Mouse (Mus musculus) neural tube, embryonic 11.5 days (tissue): Measurements from ENCODE around the gene Eml1. TPM values are rescaled to one million over a fixed set of nuclear protein-coding genes. Genes with fewer than 3 reads are reported as not detected.
A peak's percentile ranks its signal among the peaks of the same experiment; 100 is the strongest.

Experiments
- ATAC-seq: fragments of 200-750 bp; cut with Nextera tagmentation; 2 replicates; pipeline ENCODE4 v1.8.0; 2017; ENCODE audit warnings: moderate number of reproducible peaks, mild to moderate bottlenecking, moderate TSS enrichment, moderate library complexity; ENCODE audit not compliant: insufficient read depth, low FRiP score, low TSS enrichment
- DNase-seq: peaks from one replicate; pipeline ENCODE4 v3.0.0-alpha.2; 2015; ENCODE audit warnings: low spot score
- H3K27ac ChIP-seq: fragments of 300-500 bp; sonication (generic); 2 replicates; pipeline ENCODE4 v1.5.1; 2014; ENCODE audit warnings: low read depth, mild to moderate bottlenecking, low read length
- H3K27me3 ChIP-seq: fragments of 300-500 bp; sonication (generic); 2 replicates; pipeline ENCODE4 v1.6.1; 2014; ENCODE audit warnings: mild to moderate bottlenecking, low read length, mixed read lengths; ENCODE audit not compliant: control insufficient read depth, insufficient read depth
- H3K36me3 ChIP-seq: fragments of 300-500 bp; sonication (generic); 2 replicates; pipeline ENCODE4 v1.6.1; 2014; ENCODE audit warnings: mild to moderate bottlenecking, low read length, moderate library complexity, mixed read lengths; ENCODE audit not compliant: control insufficient read depth, insufficient read depth
- H3K4me1 ChIP-seq: fragments of 300-500 bp; sonication (generic); 2 replicates; pipeline ENCODE4 v1.6.1; 2014; ENCODE audit warnings: low read length, mixed read lengths; ENCODE audit not compliant: control insufficient read depth, insufficient read depth
- H3K4me2 ChIP-seq: fragments of 300-500 bp; sonication (generic); 2 replicates; pipeline ENCODE4 v1.6.1; 2014; ENCODE audit warnings: low read depth, mild to moderate bottlenecking, moderate library complexity
- H3K4me3 ChIP-seq: fragments of 300-500 bp; sonication (generic); 2 replicates; pipeline ENCODE4 v1.5.1; 2014; ENCODE audit warnings: low read depth, low read length
- H3K9ac ChIP-seq: fragments of 300-500 bp; sonication (generic); 2 replicates; pipeline ENCODE4 v1.6.1; 2014; ENCODE audit warnings: mild to moderate bottlenecking, low read length
- H3K9me3 ChIP-seq: fragments of 300-500 bp; sonication (generic); 2 replicates; pipeline ENCODE4 v1.6.1; 2016; ENCODE audit warnings: low read length; ENCODE audit not compliant: control insufficient read depth
- WGBS: fragments of 180-500 bp; shearing (Covaris S2); extraction: QIAGEN DNeasy Blood & Tissue Kit; methylation state at CpG from one replicate; pipeline ENCODE4 v1.1.7; 2014; 5-methylcytosine and 5-hydroxymethylcytosine counted together
- polyA plus RNA-seq: library from polyadenylated mRNA; unstranded; fragments of >200 nt; fragmentation: Nextera tagmentation; extraction: Ambion mirVana; gene quantifications from 2 replicates; pipeline ENCODE4 v1.2.1, GENCODE M21; 2014

Gene Eml1
- polyA plus RNA-seq, 1 experiment from 2014 or later: 164 TPM

- Histone ChIP-seq H3K9me3 (no peaks in the 10 kb centered on the region), H3K9ac (no peak overlapping the region), H3K4me1 (no peaks in the 10 kb centered on the region), H3K27me3 (no peaks in the 10 kb centered on the region), H3K4me3 (no peak overlapping the region), H3K27ac (no peak overlapping the region), H3K4me2 (no peak overlapping the region), H3K36me3 (no peaks in the 10 kb centered on the region)
- 72% methylated on average over 7 of the region's 7 CpGs for WGBS
- ATAC-seq (no peak), DNase-seq (no peak)
These were observed 4.9 kb upstream of the Eml1 start for GRCm38 (mm10) chr12:108365868-108366267.

GRCm38 (mm10) chr12:108367909-108368308 is 2.8 kb upstream of the Eml1 start:
- H3K27ac ChIP-seq: no peak overlapping the region

GRCm38 (mm10) chr12:108368921-108369320 is 1.8 kb upstream of the Eml1 start:
- Histone ChIP-seq H3K27me3 (no peaks in the 10 kb centered on the region), H3K9me3 (no peaks in the 10 kb centered on the region), H3K36me3 (no peaks in the 10 kb centered on the region), H3K4me3 (no peak overlapping the region), H3K4me1 (peaks cover 13% of the 10 kb centered on the region), H3K4me2 (no peak overlapping the region), H3K9ac (no peak overlapping the region), H3K27ac (no peak overlapping the region)
- WGBS: 36% methylated on average over 5 of the region's 5 CpGs
- DNase-seq (no peak), ATAC-seq (no peak)

More at GRCm38 (mm10) chr12:108367909-108368308, 2.8 kb upstream of the Eml1 start:
- Histone ChIP-seq H3K4me1 (0 out of 2 replicates have a peak, but pooled peaks cover 7% of the 10 kb centered on the region), H3K36me3 (no peaks in the 10 kb centered on the region), H3K27me3 (no peaks in the 10 kb centered on the region), H3K9ac (no peak overlapping the region), H3K4me2 (no peak overlapping the region), H3K9me3 (no peaks in the 10 kb centered on the region), H3K4me3 (no peak overlapping the region)
- WGBS: 91% methylated on average over 2 of the region's 2 CpGs
- DNase-seq: no peak
- no peak for ATAC-seq

GRCm38 (mm10) chr12:108371429-108371765 is 640 bp downstream of the Eml1 start:
- Histone ChIP-seq H3K4me1 (peaks cover 14% of the 10 kb centered on the region), H3K4me3 (no peak overlapping the region), H3K36me3 (no peaks in the 10 kb centered on the region), H3K9ac (no peak overlapping the region), H3K9me3 (no peaks in the 10 kb centered on the region), H3K27me3 (no peaks in the 10 kb centered on the region), H3K27ac (no peak overlapping the region), H3K4me2 (no peak overlapping the region)
- no peak for DNase-seq
- ATAC-seq: no peak
- WGBS: 78% methylated on average over 6 of the region's 6 CpGs

- H3K9ac ChIP-seq: no peak overlapping the region
- DNase-seq (no peak), ATAC-seq (no peak)
- H3K36me3 ChIP-seq: no peaks in the 10 kb centered on the region
- no peaks in the 10 kb centered on the region for H3K27me3 ChIP-seq
- H3K4me1 ChIP-seq: peaks cover 14% of the 10 kb centered on the region
- H3K4me3 ChIP-seq: no peak overlapping the region
- H3K4me2 ChIP-seq: no peak overlapping the region
- H3K27ac ChIP-seq: no peak overlapping the region
- WGBS: 79% methylated on average over 17 of the region's 17 CpGs
- no peaks in the 10 kb centered on the region for H3K9me3 ChIP-seq
These were observed 1.5 kb downstream of the Eml1 start for GRCm38 (mm10) chr12:108372241-108372640.

GRCm38 (mm10) chr12:108373611-108374010 is 2.9 kb downstream of the Eml1 start:
- H3K36me3 ChIP-seq: no peaks in the 10 kb centered on the region
- H3K27ac ChIP-seq: no peak overlapping the region
- no peak for DNase-seq
- H3K9ac ChIP-seq: 0 out of 2 replicates have a peak overlapping the region, but pooled peaks have one; percentile 19
- no peak overlapping the region for H3K4me2 ChIP-seq
- no peaks in the 10 kb centered on the region for H3K27me3 ChIP-seq
- no peak overlapping the region for H3K4me3 ChIP-seq
- H3K4me1 ChIP-seq: peaks cover 14% of the 10 kb centered on the region
- 29% methylated on average over 9 of the region's 9 CpGs for WGBS
- H3K9me3 ChIP-seq: no peaks in the 10 kb centered on the region
- ATAC-seq: no peak

GRCm38 (mm10) chr12:108374689-108375088 is 3.9 kb downstream of the Eml1 start:
- H3K4me2 ChIP-seq: no peak overlapping the region
- WGBS: 77% methylated on average over 8 of the region's 8 CpGs
- H3K27ac ChIP-seq: no peak overlapping the region
- H3K4me3 ChIP-seq: no peak overlapping the region
- peaks cover 14% of the 10 kb centered on the region for H3K4me1 ChIP-seq
- H3K36me3 ChIP-seq: no peaks in the 10 kb centered on the region
- no peaks in the 10 kb centered on the region for H3K27me3 ChIP-seq
- no peaks in the 10 kb centered on the region for H3K9me3 ChIP-seq
- ATAC-seq (no peak), DNase-seq (no peak)
- H3K9ac ChIP-seq: no peak overlapping the region

- no peak overlapping the region for H3K9ac ChIP-seq
- DNase-seq (no peak), ATAC-seq (no peak)
- no peak overlapping the region for H3K27ac ChIP-seq
- 88% methylated on average over 13 of the region's 13 CpGs for WGBS
- no peaks in the 10 kb centered on the region for H3K9me3 ChIP-seq
- no peak overlapping the region for H3K4me2 ChIP-seq
- H3K4me1 ChIP-seq: peaks cover 5% of the 10 kb centered on the region
- H3K27me3 ChIP-seq: no peaks in the 10 kb centered on the region
- no peaks in the 10 kb centered on the region for H3K36me3 ChIP-seq
- H3K4me3 ChIP-seq: no peak overlapping the region
These were observed 7.8 kb downstream of the Eml1 start for GRCm38 (mm10) chr12:108378379-108379133.

GRCm38 (mm10) chr12:108386476-108387232 is 15.9 kb downstream of the Eml1 start:
- no peak for DNase-seq
- H3K4me2 ChIP-seq: no peak overlapping the region
- H3K36me3 ChIP-seq: no peaks in the 10 kb centered on the region
- no peak overlapping the region for H3K4me3 ChIP-seq
- no peak overlapping the region for H3K9ac ChIP-seq
- H3K9me3 ChIP-seq: no peaks in the 10 kb centered on the region
- no peak for ATAC-seq
- H3K27me3 ChIP-seq: no peaks in the 10 kb centered on the region
- H3K27ac ChIP-seq: no peak overlapping the region
- H3K4me1 ChIP-seq: peaks cover 10% of the 10 kb centered on the region
- 69% methylated on average over 13 of the region's 13 CpGs for whole genome bisulfite sequencing
